Mouse (Mus musculus) left cerebral cortex, adult 2 months (tissue): ENCODE measurements around the gene Cfap126. TPM values are rescaled to one million over a fixed set of nuclear protein-coding genes. Genes with fewer than 3 reads are reported as not detected.
"Not testable (repeated sequence)": the region's sequence is repeated elsewhere in the genome, so short reads cannot be mapped to it uniquely, and the experiment has no call there.

Experiments used
- DNase-seq, 2 experiments: peaks; one replicate each; pipeline ENCODE4 v3.0.0; 2021 to 2022; ENCODE audit warnings: low spot score in 2 of 2, mixed read lengths in 1 of 2; ENCODE audit errors: extremely low spot score in 1 of 2
- H3K27ac ChIP-seq: fragments of 200-600 bp; 2 replicates; pipeline ENCODE4 v1.8.1; 2022
- H3K4me3 ChIP-seq: fragments of 200-600 bp; 2 replicates; pipeline ENCODE4 v1.8.1; 2022
- CTCF ChIP-seq: fragments of 200-600 bp; IDR thresholded peaks from 2 replicates; pipeline ENCODE4 v1.8.1; 2022; ENCODE audit warnings: antibody characterized with exemption, mild to moderate bottlenecking, moderate library complexity
- intact Hi-C: fragments of 180-260 bp; cut with DNase I; formaldehyde crosslinking; loops from one replicate; pipeline ENCODE4 v1.15.1; 2025
- total RNA-seq, 2 experiments: library from RNA; stranded (reverse); gene quantifications; 2 replicates each; pipeline ENCODE4 v1.2.3; 2021

The Cfap126 gene
- total RNA-seq, 2 experiments from 2014 or later: 1.5 TPM; not detected in 1

- DNase-seq, H3K4me3 ChIP-seq, intact Hi-C loops, H3K27ac ChIP-seq: not testable (repeated sequence)
Measured at GRCm38 (mm10) chr1:171081512-171082231, 32.0 kb upstream of the Cfap126 start.

- no peak overlapping the region for H3K27ac ChIP-seq
- peak overlapping the region; percentile 39 for H3K4me3 ChIP-seq
- DNase-seq: no peak
- TF ChIP-seq CTCF: no peak
- intact Hi-C loops: no loop called here
Measured at GRCm38 (mm10) chr1:171085718-171086117, 28.0 kb upstream of the Cfap126 start.

DNA sequence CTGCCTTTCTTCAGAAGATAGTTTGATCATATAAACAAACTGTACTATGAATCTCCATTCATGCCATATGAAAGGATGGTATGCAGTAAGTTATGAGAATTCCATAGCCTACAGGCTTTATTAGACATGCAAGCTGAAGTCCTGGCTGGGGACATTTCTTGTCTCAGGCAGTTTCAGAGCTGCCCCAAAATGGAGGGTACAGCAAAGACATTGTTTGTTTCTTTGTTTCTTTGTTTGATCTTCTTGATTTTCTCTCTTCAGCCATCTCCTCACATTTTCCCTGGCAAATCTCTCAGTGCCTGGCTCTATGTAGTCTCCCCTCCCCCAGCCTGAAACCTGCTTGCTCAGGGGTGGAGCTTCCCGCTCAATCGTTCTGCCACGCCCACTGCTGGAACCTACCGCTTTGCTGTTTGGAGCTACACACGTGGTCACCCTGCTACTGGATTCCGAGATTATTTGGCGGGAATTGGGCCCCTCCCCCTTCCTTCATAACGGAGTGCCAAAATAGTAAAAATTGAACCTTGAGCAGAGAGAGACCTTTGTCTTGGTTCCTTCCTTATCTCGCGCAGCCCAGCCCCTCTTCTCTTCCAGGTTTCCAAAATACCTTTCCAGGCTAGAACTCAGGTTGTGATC is 25.4 kb upstream of the Cfap126 start:
- DNase-seq, H3K27ac ChIP-seq, H3K4me3 ChIP-seq, intact Hi-C loops: not testable (repeated sequence)

DNA sequence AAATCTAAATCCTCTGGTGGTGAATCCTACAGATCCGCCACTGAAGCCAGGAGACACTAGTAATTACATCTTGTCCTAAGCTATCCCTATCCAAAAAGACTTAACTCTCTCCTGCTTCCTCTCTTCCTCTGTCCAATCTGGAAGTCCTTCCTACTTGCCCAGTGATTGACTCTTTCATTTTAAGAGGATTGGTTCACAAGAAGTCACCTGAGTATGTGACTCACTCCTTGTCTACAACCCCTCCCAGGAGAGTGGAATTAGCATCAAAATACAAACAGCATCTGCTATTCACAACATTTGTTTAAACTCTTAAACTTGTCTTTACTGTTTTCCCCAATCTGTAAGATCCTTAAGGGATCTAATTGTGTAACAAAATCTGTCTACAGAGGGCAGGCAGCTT is 23.8 kb upstream of the Cfap126 start:
- intact Hi-C loops: no loop called here
- TF ChIP-seq CTCF: no peak

DNA sequence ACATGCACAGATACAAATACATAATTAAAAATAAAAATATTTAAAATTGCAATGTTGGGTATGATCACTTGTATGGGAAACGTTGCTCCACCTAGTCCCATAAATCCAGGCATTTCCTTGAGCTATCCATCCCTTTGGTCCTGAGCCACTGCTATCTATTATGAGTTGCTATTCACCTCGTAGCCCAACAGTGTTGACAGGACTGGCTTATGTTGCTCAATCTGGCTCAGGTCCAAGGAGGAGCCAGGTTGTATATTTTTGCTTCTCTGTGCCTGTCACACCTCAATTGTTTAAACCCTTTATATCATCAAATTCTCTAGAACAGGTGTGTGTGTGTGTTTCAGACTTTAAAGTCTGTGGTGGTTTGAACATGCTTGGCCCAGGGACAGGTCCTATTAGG is 23.0 kb upstream of the Cfap126 start:
- no peak overlapping the region for H3K27ac ChIP-seq
- intact Hi-C loops: no loop called here
- TF ChIP-seq CTCF: no peak

More for the DNA sequence above, 23.8 kb upstream of the Cfap126 start:
- Histone ChIP-seq H3K4me3 (no peak overlapping the region), H3K27ac (no peak overlapping the region)
- no peak for DNase-seq

DNA sequence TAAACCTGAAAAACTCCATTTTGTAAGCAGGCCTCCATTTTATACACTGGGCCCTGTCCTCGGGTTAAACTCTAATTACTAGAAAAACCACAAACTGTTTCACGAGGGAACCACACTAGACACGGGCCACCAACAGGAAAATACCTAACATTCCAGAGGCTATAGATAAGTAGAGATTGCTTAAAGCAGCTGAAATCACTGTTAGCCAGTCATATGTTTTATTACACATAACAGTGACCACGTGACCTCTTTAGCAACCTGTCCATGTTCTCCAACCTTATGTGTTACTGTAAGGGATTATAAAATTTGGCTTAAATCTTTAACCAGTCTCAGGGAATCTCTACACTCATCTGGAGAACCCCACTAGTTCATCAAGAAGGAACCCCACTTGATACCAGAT is 19.3 kb upstream of the Cfap126 start:
- no peak overlapping the region for H3K4me3 ChIP-seq
- no peak overlapping the region for H3K27ac ChIP-seq
- intact Hi-C loops: no loop called here
- TF ChIP-seq CTCF: no peak
- DNase-seq: no peak

More for the DNA sequence above, 23.0 kb upstream of the Cfap126 start:
- H3K4me3 ChIP-seq: no peak overlapping the region
- no peak for DNase-seq

- TF ChIP-seq CTCF: no peak
- intact Hi-C loops: no loop called here
- Histone ChIP-seq H3K27ac (no peak overlapping the region), H3K4me3 (no peak overlapping the region)
- DNase-seq: no peak
Measured at GRCm38 (mm10) chr1:171096110-171096964, 17.4 kb upstream of the Cfap126 start.

DNA sequence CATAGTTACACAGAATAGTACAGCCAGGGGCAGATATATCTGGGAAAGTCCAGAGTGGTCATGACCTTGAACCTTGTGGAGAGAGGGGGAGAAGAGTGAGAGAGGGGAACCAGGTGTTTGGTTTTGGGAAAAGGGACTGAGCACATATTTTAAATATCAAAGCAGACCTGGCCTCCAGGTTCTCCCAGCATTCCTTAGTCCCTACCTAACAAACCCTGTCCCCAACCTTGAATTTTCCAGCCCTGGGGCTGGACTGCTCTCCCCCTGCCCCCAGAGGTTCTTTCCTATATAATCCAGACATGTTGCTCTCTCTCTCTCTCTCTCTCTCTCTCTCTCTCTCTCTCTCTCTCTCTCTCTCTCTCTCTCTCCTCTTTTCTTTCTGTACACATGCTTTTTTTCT is 16.6 kb upstream of the Cfap126 start:
- Histone ChIP-seq H3K27ac (no peak overlapping the region), H3K4me3 (no peak overlapping the region)
- DNase-seq: no peak
- intact Hi-C loops: no loop called here
- TF ChIP-seq CTCF: no peak

DNA sequence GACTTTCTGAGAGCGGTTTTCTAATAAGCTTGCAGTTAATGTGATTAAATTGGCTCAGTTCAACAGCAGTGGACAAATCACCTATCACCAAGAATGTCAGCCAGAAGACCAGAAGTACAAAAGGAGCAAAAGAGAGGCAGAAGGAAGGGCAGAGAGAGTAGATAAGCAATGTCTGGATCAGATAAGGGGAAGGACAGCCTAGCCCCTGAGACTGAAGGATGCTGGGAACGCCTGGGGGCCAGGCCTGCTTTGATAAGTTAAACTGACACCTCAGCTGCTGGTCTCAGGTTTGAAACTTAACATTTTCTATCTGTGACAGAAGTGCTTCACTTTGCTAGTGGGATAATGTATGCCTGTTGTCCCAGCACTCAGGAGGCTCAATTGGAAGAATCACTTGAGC is 16.1 kb upstream of the Cfap126 start:
- H3K4me3 ChIP-seq: no peak overlapping the region
- no peak for DNase-seq
- intact Hi-C loops: no loop called here
- H3K27ac ChIP-seq: no peak overlapping the region
- TF ChIP-seq CTCF: no peak

GRCm38 (mm10) chr1:171101033-171101432 is 12.7 kb upstream of the Cfap126 start:
- no peak overlapping the region for H3K27ac ChIP-seq
- no peak for TF ChIP-seq CTCF
- H3K4me3 ChIP-seq: no peak overlapping the region
- intact Hi-C loops: loop anchor here (5.0 kb wide), 1 partner anchor 204 kb away; no protein-coding TSS in a partner anchor
- DNase-seq: no peak

DNA sequence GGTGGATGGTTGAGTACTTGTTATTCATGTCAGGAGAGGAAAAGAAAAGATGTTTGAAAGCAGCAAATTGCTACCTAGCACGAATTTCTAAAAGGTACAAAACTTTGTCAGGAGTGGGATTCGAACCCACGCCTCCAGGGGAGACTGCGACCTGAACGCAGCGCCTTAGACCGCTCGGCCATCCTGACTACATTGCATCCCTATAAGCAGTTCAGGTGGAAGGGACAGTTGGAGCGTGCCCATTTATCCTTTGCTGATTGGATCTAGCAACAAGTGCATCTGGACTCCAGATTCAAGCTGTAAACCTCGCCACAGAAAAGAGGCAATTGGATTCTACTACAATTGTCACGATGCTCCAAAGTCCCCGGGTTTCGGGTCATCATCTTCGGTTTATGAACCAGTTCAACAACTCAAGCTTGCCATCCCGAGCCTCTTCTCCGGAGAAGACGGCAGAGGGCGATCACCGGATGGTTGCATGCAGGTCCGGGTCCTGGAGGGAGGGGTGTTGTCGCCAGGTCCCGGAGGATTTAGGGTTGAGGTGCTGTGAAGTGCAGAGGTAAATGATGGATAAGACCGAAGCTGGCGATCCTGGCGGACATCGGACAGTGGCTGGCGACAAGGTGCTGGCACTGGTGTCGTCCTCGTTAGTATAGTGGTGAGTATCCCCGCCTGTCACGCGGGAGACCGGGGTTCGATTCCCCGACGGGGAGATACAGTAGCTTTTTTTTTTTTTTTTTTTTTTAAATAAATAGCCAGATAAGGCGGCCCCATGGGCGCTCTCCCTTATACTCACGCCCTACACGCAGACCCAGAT is 11.8 kb upstream of the Cfap126 start:
- TF ChIP-seq CTCF: peak; percentile 5
- intact Hi-C loops: loop anchor here (5.0 kb wide), 1 partner anchor 205 kb away; no protein-coding TSS in a partner anchor
- Histone ChIP-seq H3K27ac (peak overlapping the region; percentile 86), H3K4me3 (peak overlapping the region; percentile 82)
- DNase-seq: peak; percentile 86 to 94
